Mouse (Mus musculus): Measurements from ENCODE around the gene A930004D18Rik. TPM values are rescaled to one million over a fixed set of nuclear protein-coding genes. Genes with fewer than 3 reads are reported as not detected.

The A930004D18Rik gene
- total RNA-seq, 2 experiments from 2014 or later: 3.4 to 4.3 TPM

GRCm38 (mm10) chr2:18038141-18038752 lies 710 bp upstream of the A930004D18Rik start:
- no peak for DNase-seq

- DNase-seq: no peak
Measured at GRCm38 (mm10) chr2:18034371-18035250, 2.9 kb downstream of the A930004D18Rik start.

- no peak for DNase-seq
Measured at GRCm38 (mm10) chr2:18033166-18034108, 4.1 kb downstream of the A930004D18Rik start.

GRCm38 (mm10) chr2:18032538-18032895 lies 5.0 kb downstream of the A930004D18Rik start:
- peak in 1 of 2 experiments; percentile 43 for DNase-seq

GRCm38 (mm10) chr2:18031831-18032537 lies 5.6 kb downstream of the A930004D18Rik start:
- peak; percentile 51 to 79 for DNase-seq

GRCm38 (mm10) chr2:18031271-18031821 lies 6.2 kb downstream of the A930004D18Rik start:
- peak; percentile 31 to 75 for DNase-seq

- no peak for DNase-seq
Measured at GRCm38 (mm10) chr2:18030581-18030980, 7.0 kb downstream of the A930004D18Rik start.

- DNase-seq: no peak
Measured at GRCm38 (mm10) chr2:18029656-18030055, 7.9 kb downstream of the A930004D18Rik start.

GRCm38 (mm10) chr2:18028140-18029021 lies 9.2 kb downstream of the A930004D18Rik start:
- DNase-seq: peak; percentile 94 to 96

GRCm38 (mm10) chr2:18027448-18028139 lies 9.9 kb downstream of the A930004D18Rik start:
- DNase-seq: peak; percentile 95 to 96

GRCm38 (mm10) chr2:18026116-18026947 lies 11.2 kb downstream of the A930004D18Rik start:
- peak; percentile 70 to 81 for DNase-seq

- DNase-seq: no peak
Measured at GRCm38 (mm10) chr2:18025781-18026115, 11.8 kb downstream of the A930004D18Rik start.

GRCm38 (mm10) chr2:18025116-18025515 lies 12.4 kb downstream of the A930004D18Rik start:
- no peak for DNase-seq

GRCm38 (mm10) chr2:18022886-18023285 lies 14.7 kb downstream of the A930004D18Rik start:
- DNase-seq: no peak

GRCm38 (mm10) chr2:18019122-18019521 lies 18.4 kb downstream of the A930004D18Rik start:
- no peak for DNase-seq

GRCm38 (mm10) chr2:18017321-18017720 lies 20.2 kb downstream of the A930004D18Rik start:
- no peak for DNase-seq

- DNase-seq: no peak
Measured at GRCm38 (mm10) chr2:18016639-18017038, 20.9 kb downstream of the A930004D18Rik start.

GRCm38 (mm10) chr2:18015581-18015980 lies 22.0 kb downstream of the A930004D18Rik start:
- no peak for DNase-seq

- DNase-seq: no peak
Measured at GRCm38 (mm10) chr2:18012866-18013265, 24.7 kb downstream of the A930004D18Rik start.
